Mouse (Mus musculus) stomach, postnatal 0 days (tissue): ENCODE results near the gene Serpina5.

ENCODE experiments used
- CTCF ChIP-seq: IDR thresholded peaks from 2 replicates; pipeline ENCODE4 v1.5.1; 2016; ENCODE audit warnings: antibody characterized with exemption, low read depth, mild to moderate bottlenecking, moderate library complexity
- EP300 ChIP-seq: optimal IDR thresholded peaks from 2 replicates; pipeline ENCODE3; 2016; ENCODE audit warnings: antibody characterized with exemption

GRCm38 (mm10) chr12:104114921-104115579 is 14.1 kb downstream of the Serpina5 start:
- TF ChIP-seq EP300 (no peak), CTCF (no peak)
